26 mouse cellular contexts compared by ENCODE assay signal in genomic region chr12:82320204-82320603, GRCm38 (mm10).
DNase-seq lines count a peak whose midpoint lies in the region; ATAC-seq and TF ChIP-seq lines count a peak whose summit lies in the region.
"Had no signal": no experiment of that assay in that cellular context is flagged by ENCODE, and none has a peak within 500 bp of the region (broad histone marks: within the 10 kb centered on the region; RNA-seq: fewer than 3 reads in every experiment).

No protein-coding gene starts in this region.

- DNase-seq in liver, adult 2 months (ENCODE audit: extremely low read depth, low read depth, low spot score), result peak; percentile 32
- no peak for DNase-seq in liver, embryonic 11.5 days (ENCODE audit: low spot score)
- no peak for DNase-seq in MEL (ENCODE audit: low read depth, low spot score)
- DNase-seq in ZHBTc4 (ENCODE audit: low read depth, low spot score), result peak; percentile 67
- no peak for DNase-seq in spleen, postnatal 10 days (ENCODE audit: low spot score in 2 of 2)
- no peak for DNase-seq in left cerebral cortex, adult 18-20 months (ENCODE audit: low spot score in 2 of 2)
- DNase-seq: adrenal gland, adult 8-10 months; adrenal gland, postnatal 36 days; cerebellum, adult 18-20 months; cerebellum, adult 9-10 months; cerebellum, postnatal 14 days; gastrocnemius, postnatal 10 days; gastrocnemius, postnatal 36 days; heart, adult 2 months; heart, postnatal 14 days; heart, postnatal 4 days had no signal

- no peaks in the 10 kb centered on the region for H3K9me3 ChIP-seq in liver, embryonic 11.5 days (ENCODE audit: control insufficient read depth, low read length)
- no peaks in the 10 kb centered on the region for H3K9me3 ChIP-seq in MEL (replicated peaks; ENCODE audit: insufficient read depth, low read length)
- H3K9me3 ChIP-seq: forebrain, embryonic 10.5 days; forebrain, embryonic 13.5 days; heart, embryonic 10.5 days; heart, embryonic 13.5 days had no signal

- ATAC-seq in liver, embryonic 11.5 days (replicated peaks; ENCODE audit: low FRiP score), result no peak
- ATAC-seq: activated CD4-positive, CD25-positive, alpha-beta regulatory T cell, adult 4 months; CD4-positive, CD25-positive, alpha-beta regulatory T cell, adult 4 months; forebrain, embryonic 13.5 days; forebrain, embryonic 16.5 days; hindbrain, postnatal 0 days; Patski had no signal

- TF ChIP-seq CTCF in liver, adult 2 months (IDR thresholded peaks at IDR 0.05; ENCODE audit: low read depth, low read length), result no peak
- no peak for TF ChIP-seq CTCF in MEL (IDR thresholded peaks at IDR 0.05 in 2 of 3, conservative IDR thresholded peaks at IDR 0.05 in 1 of 3; ENCODE audit: control insufficient read depth in 1 of 3, insufficient read depth in 1 of 3, low read depth in 2 of 3, low read length in 3 of 3, poor library complexity in 1 of 3, severe bottlenecking in 1 of 3)

- peaks cover 15% of the 10 kb centered on the region; the same call in 1 of the 2 replicates for H3K79me2 ChIP-seq in liver, adult 2 months (ENCODE audit: control insufficient read depth, insufficient read depth, low read length)
- peaks cover 2% of the 10 kb centered on the region; the same call in 1 of the 2 replicates for H3K79me2 ChIP-seq in MEL (ENCODE audit: control insufficient read depth, insufficient read depth, low read length, poor library complexity)

- TF ChIP-seq EP300 in MEL (IDR thresholded peaks at IDR 0.05; ENCODE audit: low read depth in 1 of 2, low read length in 2 of 2), result no peak

- no peaks in the 10 kb centered on the region for H3K27me3 ChIP-seq in liver, adult 2 months (ENCODE audit: control insufficient read depth, insufficient read depth, low read length)
- H3K27me3 ChIP-seq in liver, embryonic 11.5 days (replicated peaks; ENCODE audit: control insufficient read depth, insufficient read depth, low read length), result no peaks in the 10 kb centered on the region
- no peaks in the 10 kb centered on the region for H3K27me3 ChIP-seq in MEL (ENCODE audit: control insufficient read depth in 1 of 2, insufficient read depth in 2 of 2, low read length in 2 of 2)
- H3K27me3 ChIP-seq: forebrain, embryonic 13.5 days; heart, embryonic 13.5 days; Patski had no signal

- no peak overlapping the region for H3K4me2 ChIP-seq in liver, embryonic 11.5 days
- H3K4me2 ChIP-seq: forebrain, embryonic 13.5 days; heart, embryonic 13.5 days; hindbrain, embryonic 14.5 days had no signal

- no peaks in the 10 kb centered on the region for H3K36me3 ChIP-seq in liver, adult 2 months (ENCODE audit: control insufficient read depth, insufficient read depth, low read length)
- no peaks in the 10 kb centered on the region for H3K36me3 ChIP-seq in liver, embryonic 11.5 days (ENCODE audit: control insufficient read depth, insufficient read depth, low read length)
- H3K36me3 ChIP-seq in MEL (ENCODE audit: control insufficient read depth in 1 of 2, insufficient read depth in 2 of 2, low read length in 2 of 2), result no peaks in the 10 kb centered on the region
- H3K36me3 ChIP-seq: forebrain, embryonic 10.5 days; heart, embryonic 10.5 days; heart, embryonic 13.5 days had no signal

- TF ChIP-seq RAD21 in MEL (IDR thresholded peaks at IDR 0.05; ENCODE audit: low read depth, low read length), result no peak

- H3K4me3 ChIP-seq in liver, adult 2 months (ENCODE audit: insufficient read depth, low read depth, low read length), result no peak overlapping the region
- no peak overlapping the region for H3K4me3 ChIP-seq in liver, embryonic 11.5 days (ENCODE audit: low read depth, low read length)
- H3K4me3 ChIP-seq in MEL (ENCODE audit: control insufficient read depth in 1 of 2, insufficient read depth in 1 of 2, low read depth in 2 of 2, low read length in 2 of 2), result no peak overlapping the region
- H3K4me3 ChIP-seq: forebrain, embryonic 10.5 days; forebrain, embryonic 13.5 days; heart, adult 2 months; heart, embryonic 10.5 days; heart, embryonic 13.5 days had no signal

- H3K9ac ChIP-seq in liver, adult 2 months (ENCODE audit: low read depth, low read length), result no peak overlapping the region
- no peak overlapping the region for H3K9ac ChIP-seq in liver, embryonic 11.5 days (ENCODE audit: low read depth, low read length)
- no peak overlapping the region for H3K9ac ChIP-seq in MEL (ENCODE audit: control insufficient read depth, low read depth, low read length, poor library complexity, severe bottlenecking)
- H3K9ac ChIP-seq: forebrain, embryonic 13.5 days; heart, embryonic 13.5 days; hindbrain, embryonic 14.5 days had no signal

- peak overlapping the region; percentile 87 for H3K27ac ChIP-seq in liver, adult 2 months (replicated peaks; ENCODE audit: insufficient read depth, low read depth, low read length)
- no peak overlapping the region for H3K27ac ChIP-seq in liver, embryonic 11.5 days (ENCODE audit: low read depth, low read length)
- no peak overlapping the region for H3K27ac ChIP-seq in MEL (ENCODE audit: control insufficient read depth, low read depth, low read length)
- H3K27ac ChIP-seq: forebrain, embryonic 10.5 days; forebrain, embryonic 13.5 days; heart, adult 2 months; heart, embryonic 10.5 days; heart, embryonic 13.5 days; hindbrain, embryonic 14.5 days; hindbrain, postnatal 0 days had no signal

- 53% methylated on average over 3 of the region's 3 CpGs for WGBS in liver, adult 2 months
- 55% methylated on average over 3 of the region's 3 CpGs for WGBS in liver, embryonic 11.5 days

- peaks cover 7% of the 10 kb centered on the region for H3K4me1 ChIP-seq in liver, adult 2 months (ENCODE audit: control insufficient read depth, insufficient read depth, low read length)
- no peaks in the 10 kb centered on the region for H3K4me1 ChIP-seq in liver, embryonic 11.5 days (replicated peaks; ENCODE audit: control insufficient read depth, insufficient read depth, low read length)
- no peaks in the 10 kb centered on the region; a peak in 1 of 4 replicates for H3K4me1 ChIP-seq in MEL (ENCODE audit: control insufficient read depth in 1 of 2, insufficient read depth in 2 of 2, low read length in 2 of 2)
- H3K4me1 ChIP-seq: forebrain, embryonic 13.5 days had no signal

- no peak for TF ChIP-seq POLR2A in liver, adult 2 months (IDR thresholded peaks at IDR 0.05; ENCODE audit: extremely low read depth, insufficient read depth, low read length)
- no peak for TF ChIP-seq POLR2A in MEL (IDR thresholded peaks at IDR 0.05; ENCODE audit: control insufficient read depth in 1 of 2, insufficient read depth in 1 of 2, low read depth in 1 of 2, low read length in 2 of 2, poor library complexity in 1 of 2)

TF ChIP-seq in MEL, 35 proteins besides CTCF, POLR2A, EP300 and RAD21:
- TF ChIP-seq RCOR1 (IDR thresholded peaks at IDR 0.05; ENCODE audit: low read depth, low read length) (no peak), ZNF384 (IDR thresholded peaks at IDR 0.05; ENCODE audit: low read depth, low read length) (0 out of 2 replicates have a peak, but pooled peaks have one; percentile 12)

Comparison
In these comparisons a context has a peak if more than half of its experiments do, and no peak if none do; other contexts are left out.
1. DNase-seq: peak in liver, adult 2 months (single experiment) and ZHBTc4 (single experiment); none in liver, embryonic 11.5 days (single experiment), MEL (single experiment), spleen, postnatal 10 days (0 of 2) and left cerebral cortex, adult 18-20 months (0 of 2).